Mouse (Mus musculus) bone marrow, adult 2 months (tissue): ENCODE results near the gene Jak1. TPM values are rescaled to one million over a fixed set of nuclear protein-coding genes. Genes with fewer than 3 reads are reported as not detected.

Experiments
- H3K27ac ChIP-seq: fragments of 200-500 bp; 2 replicates; pipeline ENCODE4 v1.5.1; 2012; ENCODE audit warnings: low read depth, mild to moderate bottlenecking, control low read depth, inconsistent platforms, low read length; ENCODE audit not compliant: control insufficient read depth, poor library complexity, insufficient read depth
- H3K4me1 ChIP-seq: fragments of 200-500 bp; 2 replicates; pipeline ENCODE4 v1.6.1; 2011; ENCODE audit warnings: low read length; ENCODE audit not compliant: control insufficient read depth, insufficient read depth
- H3K4me3 ChIP-seq: fragments of 200-500 bp; replicated peaks from 2 replicates; pipeline ENCODE3; 2011; ENCODE audit warnings: mild to moderate bottlenecking, low read depth, low read length, control low read depth; ENCODE audit not compliant: control insufficient read depth
- CTCF ChIP-seq: fragments of 200-500 bp; IDR thresholded peaks from 2 replicates; pipeline ENCODE4 v1.5.1; 2011; ENCODE audit warnings: low read length, control low read depth; ENCODE audit not compliant: control insufficient read depth, insufficient read depth
- POLR2A ChIP-seq: fragments of 200-500 bp; IDR thresholded peaks from 2 replicates; pipeline ENCODE4 v1.6.1; 2011; ENCODE audit warnings: low read depth, mild to moderate bottlenecking, control low read depth, low read length, borderline replicate concordance; ENCODE audit not compliant: control insufficient read depth
- WGBS: fragments of 180-500 bp; shearing (Covaris S2); methylation state at CpG from one replicate; pipeline ENCODE4 v1.1.7; 2018; 5-methylcytosine and 5-hydroxymethylcytosine counted together
- polyA plus RNA-seq: library from polyadenylated mRNA; stranded (reverse); fragments of >200 nt; gene quantifications from 2 replicates; pipeline ENCODE4 v1.2.4, GENCODE M21; 2011; ENCODE audit warnings: low replicate concordance; ENCODE audit not compliant: missing spikeins, insufficient read depth, insufficient read length

Jak1 gene
- polyA plus RNA-seq, 1 experiment: 44.7 TPM

- TF ChIP-seq POLR2A (no peak), CTCF (no peak)
- Histone ChIP-seq H3K27ac (no peak overlapping the region), H3K4me1 (peaks cover 17% of the 10 kb centered on the region), H3K4me3 (no peak overlapping the region)
Observed at GRCm38 (mm10) chr4:101252016-101252415, 13.1 kb downstream of the Jak1 start.

- 14% methylated on average over 5 of the region's 6 CpGs for WGBS
- no peak overlapping the region for H3K27ac ChIP-seq
- TF ChIP-seq CTCF (no peak), POLR2A (no peak)
- H3K4me3 ChIP-seq: no peak overlapping the region
- H3K4me1 ChIP-seq: peaks cover 17% of the 10 kb centered on the region
Observed at GRCm38 (mm10) chr4:101249977-101250743, 14.9 kb downstream of the Jak1 start.

GRCm38 (mm10) chr4:101247355-101247754, 17.7 kb downstream of the Jak1 start:
- no peak overlapping the region for H3K27ac ChIP-seq
- WGBS: 38% methylated on average over 2 of the region's 2 CpGs
- no peak for TF ChIP-seq POLR2A
- no peak for TF ChIP-seq CTCF
- H3K4me3 ChIP-seq: no peak overlapping the region
- H3K4me1 ChIP-seq: peaks cover 8% of the 10 kb centered on the region

GRCm38 (mm10) chr4:101246569-101246968, 18.5 kb downstream of the Jak1 start:
- Histone ChIP-seq H3K4me1 (peaks cover 7% of the 10 kb centered on the region), H3K27ac (no peak overlapping the region), H3K4me3 (no peak overlapping the region)
- TF ChIP-seq CTCF (no peak), POLR2A (no peak)
- 37% methylated on average over 2 of the region's 2 CpGs for WGBS

- H3K4me1 ChIP-seq: peaks cover 5% of the 10 kb centered on the region
- H3K27ac ChIP-seq: peak overlapping the region; percentile 45
Observed at GRCm38 (mm10) chr4:101244257-101245011, 20.6 kb downstream of the Jak1 start.

GRCm38 (mm10) chr4:101240875-101241173, 24.3 kb downstream of the Jak1 start:
- Histone ChIP-seq H3K27ac (no peak overlapping the region), H3K4me3 (no peak overlapping the region), H3K4me1 (peaks cover 7% of the 10 kb centered on the region)
- WGBS: 92% methylated on average over 3 of the region's 3 CpGs
- TF ChIP-seq CTCF: no peak
- TF ChIP-seq POLR2A: no peak

More at GRCm38 (mm10) chr4:101244257-101245011, 20.6 kb downstream of the Jak1 start:
- H3K4me3 ChIP-seq: peak overlapping the region; percentile 29
- WGBS: 12% methylated on average over 6 of the region's 6 CpGs
- no peak for TF ChIP-seq CTCF
- TF ChIP-seq POLR2A: no peak

- Histone ChIP-seq H3K4me1 (peaks cover 7% of the 10 kb centered on the region), H3K4me3 (no peak overlapping the region), H3K27ac (no peak overlapping the region)
- TF ChIP-seq POLR2A (no peak), CTCF (no peak)
- WGBS: 75% methylated on average over 5 of the region's 5 CpGs
Observed at GRCm38 (mm10) chr4:101240163-101240874, 24.8 kb downstream of the Jak1 start.

GRCm38 (mm10) chr4:101239313-101240162, 25.5 kb downstream of the Jak1 start:
- no peak overlapping the region for H3K27ac ChIP-seq
- 86% methylated on average over 3 of the region's 3 CpGs for WGBS
- no peak overlapping the region for H3K4me3 ChIP-seq
- peaks cover 6% of the 10 kb centered on the region for H3K4me1 ChIP-seq
- TF ChIP-seq POLR2A (no peak), CTCF (no peak)
